Mouse (Mus musculus) cerebellum, adult 2 months (tissue): Measurements from ENCODE around the gene Abtb1. TPM values are rescaled to one million over a fixed set of nuclear protein-coding genes. Genes with fewer than 3 reads are reported as not detected.
A peak's percentile ranks its signal among the peaks of the same experiment; 100 is the strongest.

Experiments used
- DNase-seq, 2 experiments: peaks; one replicate each; pipeline ENCODE4 v3.0.0; 2021
- H3K27ac ChIP-seq: fragments of 200-500 bp; 2 replicates; pipeline ENCODE4 v1.5.1; 2012; ENCODE audit warnings: low read length, control low read depth, inconsistent platforms; ENCODE audit not compliant: insufficient read depth
- H3K27me3 ChIP-seq: fragments of 200-500 bp; 2 replicates; pipeline ENCODE4 v1.6.1; 2012; ENCODE audit warnings: inconsistent platforms, mild to moderate bottlenecking, low read length, moderate library complexity; ENCODE audit not compliant: control insufficient read depth, insufficient read depth
- H3K4me1 ChIP-seq: fragments of 200-500 bp; 2 replicates; pipeline ENCODE4 v1.6.1; 2011; ENCODE audit warnings: low read length; ENCODE audit not compliant: control insufficient read depth, insufficient read depth
- H3K4me3 ChIP-seq: fragments of 200-500 bp; replicated peaks from 2 replicates; pipeline ENCODE3; 2011; ENCODE audit warnings: mild to moderate bottlenecking, low read depth, low read length, control low read depth; ENCODE audit not compliant: insufficient read depth
- CTCF ChIP-seq: fragments of 200-500 bp; IDR thresholded peaks from 2 replicates; pipeline ENCODE4 v1.5.1; 2011; ENCODE audit warnings: low read depth, mild to moderate bottlenecking, control low read depth, low read length, moderate library complexity, borderline replicate concordance; ENCODE audit not compliant: insufficient read depth
- POLR2A ChIP-seq: fragments of 200-500 bp; IDR thresholded peaks from 2 replicates; pipeline ENCODE4 v1.6.1; 2011; ENCODE audit warnings: low read length, control low read depth, borderline replicate concordance; ENCODE audit not compliant: insufficient read depth
- WGBS: fragments of 180-500 bp; shearing (Covaris S2); methylation state at CpG from one replicate; pipeline ENCODE4 v1.1.7; 2018; 5-methylcytosine and 5-hydroxymethylcytosine counted together
- polyA plus RNA-seq: library from polyadenylated mRNA; depleted of rRNA; stranded (reverse); fragments of >200 nt; gene quantifications from 2 replicates; pipeline ENCODE4 v1.2.3, GENCODE M21; 2012; rRNA removed

The Abtb1 gene
- polyA plus RNA-seq, 1 experiment: 116 TPM

GRCm38 (mm10) chr6:88791299-88791698 lies 50.5 kb downstream of the Abtb1 start:
- Histone ChIP-seq H3K4me1 (peaks cover 63% of the 10 kb centered on the region), H3K27ac (no peak overlapping the region), H3K4me3 (no peak overlapping the region), H3K27me3 (no peaks in the 10 kb centered on the region)
- WGBS: 55% methylated on average over 9 of the region's 9 CpGs
- no peak for DNase-seq
- no peak for TF ChIP-seq POLR2A

- peaks cover 69% of the 10 kb centered on the region for H3K4me1 ChIP-seq
- peak overlapping the region; percentile 35 for H3K27ac ChIP-seq
- H3K27me3 ChIP-seq: no peaks in the 10 kb centered on the region
- WGBS: 32% methylated on average over 11 of the region's 11 CpGs
- peak; percentile 59 to 66 for DNase-seq
- TF ChIP-seq CTCF (0 out of 2 replicates have a peak, but pooled peaks have one; percentile 15), POLR2A (no peak)
- no peak overlapping the region for H3K4me3 ChIP-seq
Observed at GRCm38 (mm10) chr6:88788219-88788618, 53.6 kb downstream of the Abtb1 start.

GRCm38 (mm10) chr6:88787496-88787895 lies 54.3 kb downstream of the Abtb1 start:
- H3K4me3 ChIP-seq: no peak overlapping the region
- H3K27me3 ChIP-seq: no peaks in the 10 kb centered on the region
- no peak for TF ChIP-seq POLR2A
- no peak for TF ChIP-seq CTCF
- H3K4me1 ChIP-seq: peaks cover 65% of the 10 kb centered on the region
- peak overlapping the region; percentile 94 for H3K27ac ChIP-seq
- WGBS: 11% methylated on average over 14 of the region's 14 CpGs
- DNase-seq: peak; percentile 66 to 67

GRCm38 (mm10) chr6:88786732-88787445 lies 54.9 kb downstream of the Abtb1 start:
- Histone ChIP-seq H3K4me3 (no peak overlapping the region), H3K4me1 (peaks cover 65% of the 10 kb centered on the region), H3K27me3 (no peaks in the 10 kb centered on the region), H3K27ac (peak overlapping the region; percentile 94)
- 23% methylated on average over 15 of the region's 15 CpGs for WGBS
- peak; percentile 87 to 93 for DNase-seq
- TF ChIP-seq CTCF (no peak), POLR2A (peak; percentile 56; the same call in 1 of the 2 replicates)

Other genes with a start within 250 kb of the Abtb1 start
- gene Kbtbd12, start 204.0 kb downstream of the Abtb1 start, polyA plus RNA-seq: 0.13 and 0.25 TPM in 2 replicates
- gene Mgll, start 117.6 kb downstream of the Abtb1 start, polyA plus RNA-seq: 63.4 and 69.2 TPM in 2 replicates
- gene Podxl2, start 33.1 kb upstream of the Abtb1 start, polyA plus RNA-seq: 538 and 541 TPM in 2 replicates
- 7.5 and 9.8 TPM in 2 replicates for gene Mcm2, start 56.8 kb upstream of the Abtb1 start, polyA plus RNA-seq
- 206 and 236 TPM in 2 replicates for gene Tpra1, start 60.3 kb upstream of the Abtb1 start, polyA plus RNA-seq